Mouse (Mus musculus): Measurements from ENCODE around the gene Cxcr1. TPM values are rescaled to one million over a fixed set of nuclear protein-coding genes. Genes with fewer than 3 reads are reported as not detected.

The Cxcr1 gene
- not detected in 2 replicates for polyA plus RNA-seq (2016; fragmentation: Nextera tagmentation; extraction: Ambion mirVana)

- 68% methylated on average over 8 of the region's 8 CpGs for WGBS
Measured at GRCm38 (mm10) chr1:74194445-74194844, at the start of gene Cxcr1. Cxcr1 (minus strand) TSS chr1:74194631.

DNA sequence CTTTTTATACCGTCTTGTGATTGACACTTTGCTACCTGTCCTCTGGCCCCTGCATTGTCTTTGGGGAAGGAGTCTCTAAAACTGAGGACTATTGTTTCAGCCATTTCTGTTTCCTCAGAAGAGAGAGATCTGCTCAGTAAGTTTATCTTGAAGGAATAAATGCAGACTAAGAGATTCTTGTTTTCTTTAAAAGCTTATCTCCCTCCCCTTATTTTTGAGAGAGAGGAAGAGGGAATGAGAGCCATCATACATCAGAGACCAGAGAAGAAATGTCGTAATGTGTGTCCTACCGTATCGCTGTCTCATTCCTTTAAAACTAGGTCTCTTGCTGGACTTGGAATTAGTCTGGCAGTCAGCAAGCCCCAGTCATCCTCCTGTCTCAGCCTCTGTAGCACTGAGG is 46.4 kb upstream of the Cxcr1 start:
- WGBS, result 93% methylated on average over 4 of the region's 4 CpGs
- Histone ChIP-seq H3K9me3 (no peaks in the 10 kb centered on the region), H3K4me2 (no peak overlapping the region), H3K27ac (no peak overlapping the region), H3K9ac (replicated peaks) (no peak overlapping the region), H3K36me3 (0 out of 2 replicates have a peak, but pooled peaks cover under 1% of the 10 kb centered on the region), H3K4me1 (replicated peaks) (peaks cover 40% of the 10 kb centered on the region), H3K4me3 (replicated peaks) (no peak overlapping the region), H3K27me3 (no peaks in the 10 kb centered on the region)
- ATAC-seq (ENCODE audit: insufficient number of reproducible peaks, insufficient read depth, low FRiP score, low TSS enrichment, low read depth), result no peak

More at GRCm38 (mm10) chr1:74194445-74194844, at the start of gene Cxcr1:
- no peak for ATAC-seq (ENCODE audit: insufficient number of reproducible peaks, insufficient read depth, low FRiP score, low TSS enrichment, low read depth)
- Histone ChIP-seq H3K4me1 (replicated peaks) (no peaks in the 10 kb centered on the region), H3K9ac (replicated peaks) (no peak within 1 kb of the TSS), H3K4me3 (replicated peaks) (no peak within 1 kb of the TSS), H3K9me3 (no peaks in the 10 kb centered on the region), H3K4me2 (no peak within 1 kb of the TSS), H3K27ac (no peak within 1 kb of the TSS), H3K36me3 (no peaks in the 10 kb centered on the region), H3K27me3 (no peaks in the 10 kb centered on the region)

DNA sequence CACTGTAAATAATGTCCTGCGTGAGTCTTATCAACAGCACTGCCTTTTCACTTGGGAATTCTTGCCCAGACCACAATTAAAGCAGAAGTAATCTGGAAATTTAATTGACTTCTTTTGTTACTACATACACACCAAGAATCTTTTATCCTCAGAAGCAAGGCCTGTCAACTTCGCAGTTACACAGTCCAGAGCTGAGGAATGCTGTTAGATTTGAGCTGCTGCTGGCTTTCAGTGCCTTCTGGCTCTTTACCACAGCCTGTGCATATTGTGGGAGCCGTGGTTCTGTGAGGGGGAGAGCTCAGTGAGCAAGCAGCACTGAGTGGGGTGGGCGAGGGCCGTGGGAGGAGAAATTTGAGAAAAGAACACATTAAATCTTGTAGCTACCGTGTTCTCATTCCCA is 45.9 kb upstream of the Cxcr1 start:
- Histone ChIP-seq H3K9ac (replicated peaks) (no peak overlapping the region), H3K9me3 (no peaks in the 10 kb centered on the region), H3K4me2 (no peak overlapping the region), H3K4me1 (replicated peaks) (peaks cover 38% of the 10 kb centered on the region), H3K4me3 (replicated peaks) (no peak overlapping the region), H3K27me3 (no peaks in the 10 kb centered on the region), H3K36me3 (no peaks in the 10 kb centered on the region), H3K27ac (no peak overlapping the region)
- ATAC-seq (ENCODE audit: insufficient number of reproducible peaks, insufficient read depth, low FRiP score, low TSS enrichment, low read depth), result no peak
- WGBS, result 65% methylated on average over 6 of the region's 6 CpGs

DNA sequence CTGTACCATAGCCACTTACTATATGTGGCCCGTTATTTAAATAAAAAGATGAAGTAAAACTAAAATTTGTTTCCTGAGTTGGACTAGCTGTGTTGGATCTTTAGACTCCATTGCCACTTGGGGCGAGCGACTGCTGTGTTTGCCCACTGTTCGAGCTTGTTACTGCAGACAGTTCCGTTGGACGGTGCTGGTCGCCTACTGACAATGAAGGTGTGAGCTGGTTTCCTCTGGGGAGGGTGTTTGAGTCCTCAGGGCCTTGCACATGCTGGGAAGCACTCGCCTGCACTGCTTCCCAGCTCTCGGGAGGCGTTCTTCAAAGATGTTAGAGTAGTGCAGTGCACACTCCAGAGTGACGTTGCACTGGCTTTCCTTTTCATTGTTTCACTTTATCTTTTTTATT is 45.2 kb upstream of the Cxcr1 start:
- peak overlapping the region; percentile 81; the same call in 1 of the 2 replicates for H3K4me2 ChIP-seq
- H3K36me3 ChIP-seq, result no peaks in the 10 kb centered on the region
- WGBS, result 67% methylated on average over 11 of the region's 11 CpGs
- no peak for ATAC-seq (ENCODE audit: insufficient number of reproducible peaks, insufficient read depth, low FRiP score, low TSS enrichment, low read depth)
- no peak overlapping the region for H3K4me3 ChIP-seq (replicated peaks)
- H3K27me3 ChIP-seq, result no peaks in the 10 kb centered on the region
- peak overlapping the region; percentile 37; the same call in 1 of the 2 replicates for H3K9ac ChIP-seq (replicated peaks)
- peaks cover 33% of the 10 kb centered on the region for H3K4me1 ChIP-seq (replicated peaks)
- H3K9me3 ChIP-seq, result no peaks in the 10 kb centered on the region
- no peak overlapping the region for H3K27ac ChIP-seq

DNA sequence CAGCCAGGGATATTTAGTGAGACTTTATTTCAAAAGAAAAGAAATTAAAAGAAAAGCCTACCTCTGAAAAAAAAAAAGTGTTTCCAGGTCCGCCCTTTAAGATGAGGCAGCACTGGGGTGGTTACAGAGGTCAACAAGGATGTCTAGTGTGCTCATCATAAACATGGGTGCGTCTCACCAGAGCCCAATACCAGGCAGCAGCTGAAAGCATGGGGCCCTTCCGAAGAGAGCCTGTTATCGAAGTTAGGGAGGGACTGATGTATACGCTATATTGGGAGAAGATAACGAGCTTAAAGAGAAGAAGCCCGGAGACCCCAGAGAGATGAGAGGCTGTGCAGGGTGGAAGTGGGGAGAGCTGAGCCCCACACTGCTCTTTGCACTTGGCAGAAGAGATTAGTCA is 44.7 kb upstream of the Cxcr1 start:
- H3K9ac ChIP-seq (replicated peaks), result peak overlapping the region; percentile 37; the same call in 1 of the 2 replicates
- no peak overlapping the region for H3K4me3 ChIP-seq (replicated peaks)
- ATAC-seq (ENCODE audit: insufficient number of reproducible peaks, insufficient read depth, low FRiP score, low TSS enrichment, low read depth), result no peak
- H3K36me3 ChIP-seq, result no peaks in the 10 kb centered on the region
- peak overlapping the region; percentile 81; the same call in 1 of the 2 replicates for H3K4me2 ChIP-seq
- no peak overlapping the region for H3K27ac ChIP-seq
- whole genome bisulfite sequencing, result 72% methylated on average over 7 of the region's 7 CpGs
- no peaks in the 10 kb centered on the region for H3K9me3 ChIP-seq
- peaks cover 33% of the 10 kb centered on the region for H3K4me1 ChIP-seq (replicated peaks)
- no peaks in the 10 kb centered on the region for H3K27me3 ChIP-seq

DNA sequence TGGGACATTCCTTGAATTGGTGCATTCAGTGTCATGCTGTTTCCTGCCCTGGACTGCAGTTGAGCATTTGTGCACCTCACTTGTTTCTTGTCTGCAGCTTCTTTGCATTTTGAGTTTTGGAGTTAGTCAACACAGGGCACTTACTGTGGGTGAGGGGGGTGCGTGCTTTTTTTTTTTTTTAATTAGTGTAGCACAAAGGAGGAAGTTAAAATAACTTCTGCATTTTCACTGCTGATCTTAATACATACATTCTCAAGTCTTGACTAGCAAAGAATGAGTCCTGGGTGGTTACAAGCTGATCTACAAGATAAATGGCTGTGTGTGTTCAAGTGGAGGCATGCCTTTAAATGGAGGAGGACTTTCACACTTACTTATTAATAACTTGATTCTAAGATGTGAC is 43.7 kb upstream of the Cxcr1 start:
- H3K4me1 ChIP-seq (replicated peaks), result peaks cover 33% of the 10 kb centered on the region
- no peak overlapping the region for H3K27ac ChIP-seq
- peak overlapping the region; percentile 81 for H3K4me2 ChIP-seq
- H3K27me3 ChIP-seq, result no peaks in the 10 kb centered on the region
- no peaks in the 10 kb centered on the region for H3K36me3 ChIP-seq
- peak overlapping the region; percentile 92; the same call in 1 of the 2 replicates for H3K9ac ChIP-seq (replicated peaks)
- no peaks in the 10 kb centered on the region for H3K9me3 ChIP-seq
- ATAC-seq (ENCODE audit: insufficient number of reproducible peaks, insufficient read depth, low FRiP score, low TSS enrichment, low read depth), result no peak
- H3K4me3 ChIP-seq (replicated peaks), result peak overlapping the region; percentile 97
- WGBS, result 50% methylated on average over 1 of the region's 1 CpGs

DNA sequence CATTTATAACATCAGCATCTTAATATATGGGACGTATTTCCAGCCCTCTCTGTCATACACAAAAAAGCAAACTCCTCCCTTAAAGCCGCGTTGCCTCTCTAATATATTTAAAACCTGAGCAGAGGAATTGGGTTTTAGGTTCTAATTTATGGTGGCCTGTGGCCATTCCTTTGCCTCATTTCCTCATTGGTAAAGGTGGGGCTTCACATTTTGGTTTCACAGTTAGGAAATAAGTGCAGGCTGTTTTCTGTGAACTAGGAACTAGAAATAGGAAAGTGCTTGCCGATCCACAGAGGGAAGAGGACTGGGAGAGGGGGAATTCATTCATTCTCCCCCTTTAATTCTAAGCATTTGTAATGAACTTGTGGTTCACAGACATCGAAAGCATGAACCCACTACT is 43.2 kb upstream of the Cxcr1 start:
- Histone ChIP-seq H3K9ac (replicated peaks) (peak overlapping the region; percentile 92), H3K4me3 (replicated peaks) (peak overlapping the region; percentile 97), H3K27ac (no peak overlapping the region), H3K36me3 (no peaks in the 10 kb centered on the region), H3K4me1 (replicated peaks) (peaks cover 33% of the 10 kb centered on the region), H3K4me2 (peak overlapping the region; percentile 81), H3K9me3 (no peaks in the 10 kb centered on the region), H3K27me3 (no peaks in the 10 kb centered on the region)
- no peak for ATAC-seq (ENCODE audit: insufficient number of reproducible peaks, insufficient read depth, low FRiP score, low TSS enrichment, low read depth)
- 39% methylated on average over 5 of the region's 5 CpGs for WGBS

DNA sequence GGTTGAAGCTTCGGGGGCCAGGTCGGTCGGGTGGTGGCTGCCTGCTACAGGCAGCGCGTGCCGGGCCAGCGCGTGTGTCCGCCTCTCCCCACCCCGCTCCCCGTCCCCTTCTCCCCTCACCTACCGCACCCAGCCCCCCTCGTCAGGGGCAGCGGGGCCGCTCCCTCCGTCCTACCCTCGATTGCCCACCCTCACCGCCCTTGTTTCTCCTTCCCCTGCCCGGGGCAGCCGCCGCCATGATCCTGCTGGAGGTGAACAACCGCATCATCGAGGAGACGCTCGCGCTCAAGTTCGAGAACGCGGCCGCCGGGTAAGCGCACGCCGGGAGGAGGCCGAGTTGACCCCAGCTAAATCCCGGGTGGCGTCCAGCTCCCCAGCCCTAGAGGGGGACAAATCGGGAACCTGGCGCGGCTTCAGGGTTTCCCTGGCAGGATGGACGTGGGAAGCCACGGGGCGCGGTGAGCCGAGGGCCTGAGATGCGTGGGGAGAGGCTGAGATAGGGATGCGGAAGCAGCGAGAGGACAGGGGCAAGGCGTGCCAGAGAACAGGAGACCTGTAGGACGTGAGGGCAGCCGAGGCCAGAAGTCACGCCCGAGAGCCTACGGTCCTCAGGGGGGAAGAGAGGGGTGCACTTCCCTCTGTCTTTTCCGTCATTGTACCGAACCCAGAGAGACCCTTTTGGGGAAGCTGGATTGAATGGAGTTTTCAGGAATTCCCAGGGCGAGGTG is 42.3 kb upstream of the Cxcr1 start:
- Histone ChIP-seq H3K27me3 (no peaks in the 10 kb centered on the region), H3K36me3 (no peaks in the 10 kb centered on the region), H3K4me3 (replicated peaks) (peak overlapping the region; percentile 97), H3K4me1 (replicated peaks) (peaks cover 33% of the 10 kb centered on the region), H3K27ac (peak overlapping the region; percentile 88), H3K9ac (replicated peaks) (peak overlapping the region; percentile 92), H3K4me2 (peak overlapping the region; percentile 81), H3K9me3 (no peaks in the 10 kb centered on the region)
- under 1% methylated on average over 45 of the region's 57 CpGs for WGBS
- ATAC-seq (ENCODE audit: insufficient number of reproducible peaks, insufficient read depth, low FRiP score, low TSS enrichment, low read depth), result peak; percentile 75; the same call in 1 of the 2 replicates

DNA sequence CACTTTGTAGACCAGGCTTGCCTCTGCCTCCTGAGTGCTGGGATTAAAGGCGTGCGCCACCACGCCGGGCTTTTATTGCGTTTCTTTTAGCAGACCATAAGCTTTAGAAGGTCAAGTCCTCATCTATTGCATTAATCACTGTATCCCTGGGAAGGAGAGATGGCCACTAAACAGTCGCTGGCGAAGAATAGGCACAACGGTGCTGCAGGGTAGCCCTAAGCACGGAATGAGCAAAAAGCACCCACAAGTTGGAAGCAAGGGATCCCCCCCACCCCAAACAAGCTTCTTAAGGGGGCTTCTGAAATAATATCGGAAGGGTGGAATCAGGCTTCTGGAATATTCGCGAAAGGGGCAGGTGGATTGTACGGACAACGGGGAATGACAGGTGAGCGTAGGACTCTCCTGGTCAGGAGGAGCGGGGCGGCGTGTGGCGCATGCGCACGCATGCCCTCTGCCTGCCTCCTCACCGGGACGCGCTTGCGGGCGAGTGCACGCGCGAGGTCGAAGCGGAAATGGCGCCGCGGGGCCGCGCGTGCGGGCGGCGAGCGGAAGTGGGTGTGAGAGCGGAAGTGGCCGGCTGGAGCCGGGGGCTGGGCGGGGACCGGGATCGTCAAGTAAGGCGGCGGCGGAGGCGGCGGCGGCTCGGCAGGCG is 41.6 kb upstream of the Cxcr1 start, which contains the start of gene Arpc2:
Arpc2 (plus strand) TSS at position 147 of the 652 bp plus-strand sequence.
- Histone ChIP-seq H3K4me2 (peak within 1 kb of the TSS; percentile 81), H3K36me3 (no peaks in the 10 kb centered on the region), H3K9ac (replicated peaks) (peak within 1 kb of the TSS; percentile 92), H3K9me3 (no peaks in the 10 kb centered on the region), H3K4me1 (replicated peaks) (peaks cover 33% of the 10 kb centered on the region), H3K27ac (peak within 1 kb of the TSS; percentile 88), H3K27me3 (no peaks in the 10 kb centered on the region), H3K4me3 (replicated peaks) (peak within 1 kb of the TSS; percentile 97)
- peak; percentile 89 for ATAC-seq (ENCODE audit: insufficient number of reproducible peaks, insufficient read depth, low FRiP score, low TSS enrichment, low read depth)
- WGBS, result 2% methylated on average over 25 of the region's 55 CpGs

DNA sequence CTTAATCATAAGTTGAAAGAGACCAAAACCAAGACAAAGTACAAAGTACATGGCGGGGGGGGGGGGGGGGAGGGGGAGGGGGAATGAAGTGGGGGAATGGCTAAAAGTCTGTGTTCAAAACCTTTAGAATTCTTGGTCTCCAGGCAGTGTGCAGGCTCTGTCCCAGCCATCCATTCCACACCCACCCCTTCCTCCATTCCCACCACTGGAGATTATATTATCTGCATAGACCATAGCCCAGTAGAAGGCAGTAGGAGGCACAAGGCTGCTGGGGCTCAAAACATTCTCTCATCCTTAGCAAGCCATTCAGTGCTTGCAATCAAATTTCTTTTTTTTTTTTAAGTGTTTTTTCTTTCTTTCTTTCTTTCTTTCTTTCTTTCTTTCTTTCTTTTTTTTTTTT is 36.6 kb upstream of the Cxcr1 start:
- no peaks in the 10 kb centered on the region for H3K4me1 ChIP-seq (replicated peaks)
- 60% methylated on average over 1 of the region's 1 CpGs for WGBS
- no peak for ATAC-seq (ENCODE audit: insufficient number of reproducible peaks, insufficient read depth, low FRiP score, low TSS enrichment, low read depth)

DNA sequence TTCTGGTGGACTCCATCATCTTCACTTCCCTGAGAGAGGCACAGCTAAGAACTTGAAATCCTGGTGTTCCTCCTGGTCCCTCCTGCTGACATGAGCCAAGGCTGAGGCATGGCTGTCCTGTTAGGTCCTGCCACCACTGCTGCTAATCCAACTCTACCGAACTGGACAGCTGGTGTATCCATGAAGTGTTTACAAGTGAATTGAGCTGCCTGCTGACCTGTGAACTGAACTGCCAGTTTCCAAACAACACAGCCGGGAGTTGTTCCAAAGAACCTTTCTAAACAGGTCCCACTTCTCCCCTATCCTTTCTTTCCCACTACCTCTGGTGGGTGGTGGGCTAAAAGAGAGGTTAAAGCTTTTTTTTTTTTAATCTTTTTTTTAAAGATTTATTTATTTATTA is 35.5 kb upstream of the Cxcr1 start:
- Histone ChIP-seq H3K4me1 (replicated peaks) (no peaks in the 10 kb centered on the region), H3K27me3 (no peaks in the 10 kb centered on the region), H3K9ac (replicated peaks) (no peak overlapping the region), H3K9me3 (no peaks in the 10 kb centered on the region), H3K4me3 (replicated peaks) (no peak overlapping the region), H3K27ac (no peak overlapping the region), H3K36me3 (no peaks in the 10 kb centered on the region), H3K4me2 (no peak overlapping the region)
- WGBS, result 73% methylated on average over 2 of the region's 2 CpGs
- no peak for ATAC-seq (ENCODE audit: insufficient number of reproducible peaks, insufficient read depth, low FRiP score, low TSS enrichment, low read depth)

More for the DNA sequence above, 36.6 kb upstream of the Cxcr1 start:
- Histone ChIP-seq H3K36me3 (no peaks in the 10 kb centered on the region), H3K27ac (no peak overlapping the region), H3K9ac (replicated peaks) (no peak overlapping the region), H3K4me3 (replicated peaks) (no peak overlapping the region), H3K27me3 (no peaks in the 10 kb centered on the region), H3K9me3 (no peaks in the 10 kb centered on the region), H3K4me2 (no peak overlapping the region)

Data from limb, embryonic 12.5 days (tissue).